Mouse (Mus musculus) embryo, embryonic 10.5 days (tissue): ENCODE results near the gene Gm20388.

Experiments used
- DNase-seq: peaks from one replicate; pipeline ENCODE4 v3.0.0-alpha.2; 2015; ENCODE audit warnings: low spot score

Gm20388 gene

GRCm38 (mm10) chr8:119960531-119961104 lies 50.0 kb downstream of the Gm20388 start:
- no peak for DNase-seq

- DNase-seq, result no peak
Observed at GRCm38 (mm10) chr8:119964859-119965258, 54.2 kb downstream of the Gm20388 start.

DNA sequence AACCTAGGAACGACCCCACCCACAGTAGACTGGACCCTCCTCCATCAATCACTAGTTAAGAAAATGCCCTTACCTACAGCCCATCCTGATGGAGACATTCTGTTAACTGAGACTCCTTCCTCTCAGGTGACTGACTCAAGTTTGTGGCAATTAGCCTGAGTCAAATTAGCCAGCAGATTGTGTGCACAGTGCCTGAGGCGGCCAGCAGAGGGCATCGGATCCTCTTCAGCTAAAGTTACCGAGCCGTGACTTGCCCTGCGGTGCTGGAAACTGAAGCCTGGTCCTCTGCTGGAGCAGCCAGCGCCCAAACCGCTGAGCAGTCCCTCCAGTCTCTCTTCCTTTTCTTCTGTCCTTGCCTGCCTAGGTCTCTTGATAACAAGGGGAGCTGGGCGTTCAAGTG lies 56.8 kb downstream of the Gm20388 start:
- no peak for DNase-seq

DNA sequence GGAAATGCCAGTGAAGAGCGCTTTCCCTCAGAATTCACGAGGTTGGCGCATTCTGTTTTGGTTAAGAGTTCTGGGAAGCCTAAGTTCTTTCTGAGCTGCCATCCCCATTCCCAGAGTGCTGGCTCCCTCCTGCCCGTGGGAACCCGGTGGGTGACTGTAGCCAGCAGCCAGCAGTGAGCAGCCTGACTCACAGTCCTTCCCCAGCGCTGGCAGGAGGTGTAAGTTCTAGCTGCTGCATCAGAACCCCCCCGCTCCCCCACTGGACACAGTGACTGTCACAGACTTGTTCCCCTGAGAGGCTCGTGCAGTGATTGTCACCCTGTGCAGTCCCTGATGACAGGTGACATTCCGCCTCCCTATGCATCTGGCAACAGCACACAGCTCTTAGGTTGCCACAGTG lies 59.5 kb downstream of the Gm20388 start:
- DNase-seq, result no peak

- DNase-seq, result no peak
Observed at GRCm38 (mm10) chr8:119972558-119972957, 61.9 kb downstream of the Gm20388 start.

- no peak for DNase-seq
Observed at GRCm38 (mm10) chr8:119978770-119979381, 68.2 kb downstream of the Gm20388 start.

DNA sequence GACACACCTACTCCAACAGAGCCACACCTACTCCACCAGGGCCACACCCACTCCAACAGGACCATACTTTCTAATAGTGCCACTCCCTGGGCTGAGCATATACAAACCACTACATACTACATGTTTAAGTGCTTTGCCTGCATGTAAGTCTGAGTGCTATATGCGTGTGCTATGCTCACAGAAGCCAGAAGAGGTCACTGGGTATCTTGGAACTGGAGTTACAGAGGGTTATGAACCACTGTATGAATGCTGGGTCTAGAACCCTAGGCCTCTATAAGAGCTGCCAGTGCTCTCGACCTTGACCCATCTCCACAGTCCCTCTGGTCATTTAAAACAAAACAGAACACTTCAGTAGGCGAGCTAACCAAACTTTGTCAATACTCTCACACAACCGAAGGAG lies 70.6 kb downstream of the Gm20388 start:
- no peak for DNase-seq

DNA sequence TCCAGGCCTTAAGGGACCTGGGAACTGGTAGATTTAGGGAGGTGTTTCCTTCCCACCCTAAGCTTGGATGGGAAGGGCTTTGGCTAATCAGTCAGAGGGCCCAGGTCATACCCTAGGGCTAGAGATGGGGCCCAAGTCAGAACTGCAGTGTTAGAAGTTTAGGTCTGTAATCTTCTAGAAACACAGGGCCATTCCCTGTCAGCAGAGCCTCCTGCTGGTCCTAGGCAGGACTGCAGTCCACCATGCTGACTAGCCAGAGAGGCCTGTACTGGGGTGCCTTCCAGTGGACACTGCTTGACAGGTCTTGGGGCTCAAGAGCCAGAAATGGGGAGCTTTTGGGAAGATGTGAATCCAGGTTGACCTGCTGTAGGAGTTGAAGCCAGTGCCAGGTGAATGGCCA lies 73.4 kb downstream of the Gm20388 start:
- DNase-seq, result no peak

GRCm38 (mm10) chr8:119986174-119986573 lies 75.5 kb downstream of the Gm20388 start:
- no peak for DNase-seq

DNA sequence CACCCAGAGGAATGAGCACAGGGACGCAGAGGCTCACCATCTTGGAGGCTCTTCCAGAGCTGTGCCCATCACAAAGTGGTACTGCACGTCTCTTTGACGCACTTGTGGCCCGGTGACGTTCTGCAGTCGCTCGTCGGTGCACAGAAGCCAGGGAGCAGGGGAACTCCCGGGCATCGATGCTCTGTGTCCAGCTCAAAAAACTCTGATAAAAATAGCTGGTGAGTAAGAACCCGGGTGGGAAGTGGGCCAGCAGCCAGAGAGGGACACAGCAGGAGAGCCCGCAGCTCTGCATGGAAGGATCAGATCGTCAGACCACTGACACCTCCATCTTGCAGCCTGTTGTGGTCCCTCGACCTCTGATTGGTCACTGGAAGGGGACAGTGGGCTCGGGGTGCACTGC lies 77.4 kb downstream of the Gm20388 start:
- no peak for DNase-seq

GRCm38 (mm10) chr8:119992249-119992648 lies 81.6 kb downstream of the Gm20388 start, which contains the start of gene Crispld2:
TSS of gene Crispld2 (plus strand) at chr8:119992438.
- DNase-seq, result peak; percentile 96

GRCm38 (mm10) chr8:119994114-119994513 lies 83.5 kb downstream of the Gm20388 start:
- peak; percentile 38 for DNase-seq

- peak; percentile 54 for DNase-seq
Observed at GRCm38 (mm10) chr8:119994556-119994955, 83.9 kb downstream of the Gm20388 start.

DNA sequence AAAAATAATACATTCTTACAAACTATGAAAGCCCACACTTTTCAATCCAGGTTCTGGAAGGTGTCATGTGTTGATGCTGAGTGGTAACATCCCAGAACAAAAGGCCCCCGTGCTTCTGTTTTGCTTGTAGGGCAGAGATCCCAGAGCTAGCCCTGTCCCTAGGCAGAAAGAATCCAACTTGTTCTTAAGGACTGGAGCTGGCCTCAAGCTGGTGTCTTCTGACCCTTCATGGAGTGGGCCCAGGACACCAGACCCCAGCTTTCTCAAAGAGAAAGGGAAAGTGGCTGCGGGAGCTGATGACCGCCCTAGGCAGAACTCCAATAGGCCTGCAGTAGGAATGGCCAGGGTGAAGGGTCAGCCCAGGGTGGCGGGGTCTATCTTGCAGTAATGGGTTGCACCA lies 86.6 kb downstream of the Gm20388 start:
- DNase-seq, result no peak

DNA sequence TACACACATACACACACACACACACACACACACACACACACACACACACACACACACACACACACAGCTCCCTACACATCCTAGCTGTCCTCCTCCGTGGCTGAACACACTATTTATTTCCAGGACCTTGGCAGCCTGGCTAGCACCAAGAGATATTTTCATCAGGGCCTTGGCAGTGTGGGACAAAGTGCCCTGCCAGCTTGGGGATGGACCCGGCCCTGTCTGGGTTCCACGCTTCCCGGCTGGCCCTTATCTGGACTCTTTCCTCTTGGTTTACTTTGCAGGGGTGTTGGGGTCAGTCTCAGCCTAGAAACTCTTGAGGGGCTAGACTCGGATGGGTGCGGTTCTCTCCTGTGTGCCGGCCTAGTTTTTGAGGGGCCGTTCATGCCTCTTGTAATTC lies 89.8 kb downstream of the Gm20388 start:
- DNase-seq, result no peak

GRCm38 (mm10) chr8:120001712-120002111 lies 91.1 kb downstream of the Gm20388 start:
- DNase-seq, result peak; percentile 65

DNA sequence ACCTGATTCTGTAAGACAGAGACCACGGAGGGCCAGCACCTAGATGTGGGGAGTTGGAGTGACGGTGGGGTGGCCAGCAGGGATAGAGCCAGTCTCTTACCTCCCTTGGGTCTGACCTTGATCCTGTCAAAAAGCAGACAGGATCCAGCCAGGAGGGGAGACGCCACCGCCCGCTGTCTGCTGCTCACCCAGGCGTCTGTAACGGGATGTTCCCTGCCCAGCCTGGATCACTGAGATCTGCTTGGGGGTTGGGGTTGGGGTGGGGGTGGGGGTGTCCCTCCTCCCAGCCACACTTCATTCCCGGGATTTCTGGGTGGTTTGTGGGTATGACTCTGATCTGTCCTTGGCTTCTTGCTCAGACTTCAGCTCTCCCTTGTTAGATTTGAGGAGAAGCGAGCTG lies 91.7 kb downstream of the Gm20388 start:
- no peak for DNase-seq

DNA sequence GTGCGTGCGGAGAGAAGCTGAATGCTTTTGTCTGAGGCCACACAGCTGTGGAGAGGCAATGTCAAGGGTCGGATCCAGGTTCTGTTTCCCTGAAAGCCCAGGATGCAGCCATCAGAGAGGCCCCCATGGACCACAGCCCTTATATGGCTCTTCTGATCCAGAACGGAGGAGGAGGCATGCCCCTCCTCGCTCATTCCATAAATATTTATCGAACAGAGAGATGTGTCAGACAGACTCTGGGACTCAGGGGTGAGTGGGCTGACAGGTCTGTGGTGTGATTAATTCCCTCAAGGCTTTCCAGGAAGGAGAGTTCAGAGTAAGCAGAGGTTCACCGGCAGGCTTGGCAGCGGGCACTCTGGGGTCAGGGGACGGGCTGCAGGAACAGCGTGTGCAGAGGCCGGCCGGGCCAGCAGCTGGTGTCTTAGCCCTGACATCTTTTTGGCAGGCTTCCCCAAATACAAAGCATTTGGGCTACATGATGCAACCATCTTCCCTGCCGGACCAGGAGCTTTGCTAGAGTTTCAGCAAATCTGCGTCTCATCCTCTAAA lies 93.6 kb downstream of the Gm20388 start:
- peak; percentile 78 for DNase-seq

DNA sequence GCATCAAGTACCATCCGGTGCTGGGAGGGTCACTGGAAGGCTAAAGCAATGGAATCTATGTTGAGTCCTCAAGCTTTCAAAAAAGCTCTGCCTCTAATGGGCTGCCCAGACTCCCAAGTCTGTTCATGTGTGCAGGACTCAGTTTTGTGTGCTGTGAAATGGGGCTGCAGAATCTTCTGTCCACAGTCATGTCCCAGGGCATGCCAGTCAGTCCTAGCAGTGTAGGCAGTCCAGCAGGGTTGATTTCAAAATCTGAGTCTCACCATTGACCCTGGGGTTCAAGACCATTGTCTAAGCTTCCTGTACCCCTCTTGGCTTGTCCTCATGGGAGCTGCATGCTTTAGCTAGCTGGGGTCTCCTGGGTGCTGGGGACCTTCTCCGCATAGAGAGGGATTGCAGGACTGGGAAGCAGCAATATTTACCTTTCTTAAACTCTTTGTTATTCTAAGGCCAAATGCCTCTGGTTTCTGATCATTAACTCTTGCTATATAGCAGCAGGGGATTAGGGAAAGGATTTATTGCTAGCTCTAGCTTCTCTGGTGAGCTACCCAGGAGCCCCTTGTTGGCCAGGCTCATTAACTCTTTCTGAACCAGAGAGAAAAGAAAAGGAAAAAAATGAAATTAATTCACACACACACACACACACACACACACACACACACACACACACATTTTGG lies 94.2 kb downstream of the Gm20388 start:
- DNase-seq, result peak; percentile 50

GRCm38 (mm10) chr8:120006645-120007160 lies 96.1 kb downstream of the Gm20388 start:
- DNase-seq, result peak; percentile 64

DNA sequence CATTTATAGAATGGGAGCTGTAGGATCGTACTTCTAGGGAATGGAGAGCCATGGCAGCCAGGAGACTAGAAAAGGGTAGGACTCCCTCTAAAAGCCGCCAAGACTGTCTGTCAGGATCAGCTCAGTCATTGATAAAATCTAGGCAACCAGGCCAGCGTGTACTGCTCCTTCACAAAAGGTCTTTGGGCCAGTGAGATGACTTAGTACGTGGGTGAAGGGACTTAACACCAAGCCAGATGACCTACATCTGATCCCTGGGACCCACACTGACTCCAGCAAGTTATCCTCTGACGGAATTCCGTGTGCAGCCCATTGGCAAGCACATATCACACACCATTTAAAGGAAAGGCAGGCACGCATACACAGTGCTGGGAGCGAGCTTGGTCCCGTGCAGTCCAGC lies 96.5 kb downstream of the Gm20388 start:
- no peak for DNase-seq

DNA sequence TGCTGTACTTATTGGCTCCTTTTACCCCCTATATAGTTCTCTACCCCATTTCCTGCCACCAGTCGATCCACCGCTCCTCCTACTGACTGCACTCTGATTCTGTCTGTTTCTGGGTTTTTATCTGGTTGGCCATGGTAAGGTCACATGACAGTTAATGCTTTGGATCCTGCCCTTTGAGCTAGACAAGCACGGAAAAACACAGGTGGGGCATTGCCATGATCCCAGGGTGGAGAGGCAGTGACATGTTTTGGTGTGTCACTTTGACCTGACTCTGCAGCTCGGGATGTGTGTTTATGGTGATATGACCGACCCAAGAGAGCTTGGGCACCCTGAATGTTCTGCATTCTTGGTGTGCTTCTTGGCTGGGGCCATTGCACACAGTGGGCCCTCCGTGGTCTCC lies 98.6 kb downstream of the Gm20388 start:
- DNase-seq, result no peak

- no peak for DNase-seq
Observed at GRCm38 (mm10) chr8:120012491-120012890, 101.8 kb downstream of the Gm20388 start.
